Mouse (Mus musculus) MEL (cell line): Measurements from ENCODE around the gene Otof. TPM values are rescaled to one million over a fixed set of nuclear protein-coding genes. Genes with fewer than 3 reads are reported as not detected.
A peak's percentile ranks its signal among the peaks of the same experiment; 100 is the strongest.

Source experiments
- DNase-seq: peaks from one replicate; pipeline ENCODE4 v3.0.0; 2011; ENCODE audit warnings: low read depth, low spot score
- H3K27ac ChIP-seq: 2 replicates; pipeline ENCODE4 v1.5.1; 2012; ENCODE audit warnings: low read depth, mild to moderate bottlenecking, control low read depth, low read length, moderate library complexity; ENCODE audit not compliant: control insufficient read depth
- H3K27me3 ChIP-seq, 2 experiments: fragments of 150-350 bp in 1 of 2; sonication (generic) in 1 of 2; 2 replicates each; pipeline ENCODE4 v1.6.1; 2012; ENCODE audit warnings: low read length in 2 of 2, mild to moderate bottlenecking in 2 of 2, improper control_type of control experiment in 1 of 2, moderate library complexity in 1 of 2; ENCODE audit not compliant: insufficient read depth in 2 of 2, control insufficient read depth in 1 of 2
- H3K36me3 ChIP-seq, 2 experiments: 2 replicates each; pipeline ENCODE4 v1.6.1; 2012 to 2014; ENCODE audit warnings: low read length in 2 of 2, improper control_type of control experiment in 1 of 2, inconsistent platforms in 1 of 2, mild to moderate bottlenecking in 1 of 2; ENCODE audit not compliant: insufficient read depth in 2 of 2, control insufficient read depth in 1 of 2
- H3K4me1 ChIP-seq, 2 experiments: fragments of 150-350 bp in 1 of 2; sonication (generic) in 1 of 2; 2 replicates each; pipeline ENCODE4 v1.6.1; 2012; ENCODE audit warnings: low read length in 2 of 2, improper control_type of control experiment in 1 of 2, mild to moderate bottlenecking in 1 of 2; ENCODE audit not compliant: insufficient read depth in 2 of 2, control insufficient read depth in 1 of 2
- H3K4me3 ChIP-seq, 2 experiments: fragments of 150-350 bp in 1 of 2; sonication (generic) in 1 of 2; 2 replicates each; pipeline ENCODE4 v1.5.1; 2012; ENCODE audit warnings: low read depth in 2 of 2, low read length in 2 of 2, mild to moderate bottlenecking in 2 of 2, moderate library complexity in 2 of 2, control low read depth in 1 of 2, improper control_type of control experiment in 1 of 2; ENCODE audit not compliant: control insufficient read depth in 1 of 2, insufficient read depth in 1 of 2
- H3K79me2 ChIP-seq: 2 replicates; pipeline ENCODE4 v1.6.1; 2012; ENCODE audit warnings: mild to moderate bottlenecking, low read length, moderate library complexity; ENCODE audit not compliant: control insufficient read depth, poor library complexity, insufficient read depth
- H3K9ac ChIP-seq: 2 replicates; pipeline ENCODE4 v1.6.1; 2012; ENCODE audit warnings: low read depth, mild to moderate bottlenecking, control low read depth, low read length, moderate library complexity; ENCODE audit not compliant: control insufficient read depth, poor library complexity, severe bottlenecking
- H3K9me3 ChIP-seq: fragments of 150-350 bp; sonication (generic); replicated peaks from 2 replicates; pipeline ENCODE4 v1.6.1; 2012; ENCODE audit warnings: mild to moderate bottlenecking, low read length, improper control_type of control experiment, moderate library complexity; ENCODE audit not compliant: insufficient read depth
- CHD2 ChIP-seq: IDR thresholded peaks from 2 replicates; pipeline ENCODE4 v1.6.1; 2011; ENCODE audit warnings: low read length, improper control_type of control experiment
- E2F4 ChIP-seq: IDR thresholded peaks from 2 replicates; pipeline ENCODE4 v1.6.1; 2011; ENCODE audit warnings: low read depth, low read length, improper control_type of control experiment, borderline replicate concordance
- ETS1 ChIP-seq: IDR thresholded peaks from 2 replicates; pipeline ENCODE4 v1.6.1; 2012; ENCODE audit warnings: low read depth, mild to moderate bottlenecking, inconsistent platforms, low read length, improper control_type of control experiment, moderate library complexity
- GATA1 ChIP-seq: IDR thresholded peaks from 2 replicates; pipeline ENCODE4 v1.6.1; 2011; ENCODE audit warnings: low read depth, low read length, improper control_type of control experiment
- HCFC1 ChIP-seq: IDR thresholded peaks from 2 replicates; pipeline ENCODE4 v1.6.1; 2012; ENCODE audit warnings: low read depth, mild to moderate bottlenecking, inconsistent platforms, low read length, improper control_type of control experiment, moderate library complexity
- JUND ChIP-seq: IDR thresholded peaks from 2 replicates; pipeline ENCODE4 v1.6.1; 2011; ENCODE audit warnings: low read depth, mild to moderate bottlenecking, improper control_type of control experiment, low read length
- KAT2A ChIP-seq: conservative IDR thresholded peaks from 2 replicates; pipeline ENCODE4 v1.6.1; 2012; ENCODE audit warnings: low read depth, low read length, improper control_type of control experiment, inconsistent platforms
- MEF2A ChIP-seq: IDR thresholded peaks from 2 replicates; pipeline ENCODE4 v1.6.1; 2014; ENCODE audit warnings: low read depth, mild to moderate bottlenecking, inconsistent platforms, low read length, improper control_type of control experiment; ENCODE audit not compliant: poor library complexity, insufficient replicate concordance, severe bottlenecking; ENCODE audit errors: extremely low read depth
- MYC ChIP-seq: IDR thresholded peaks from 2 replicates; pipeline ENCODE4 v1.6.1; 2011; ENCODE audit warnings: low read depth, mild to moderate bottlenecking, low read length, improper control_type of control experiment, moderate library complexity
- NRF1 ChIP-seq: IDR thresholded peaks from 2 replicates; pipeline ENCODE4 v1.6.1; 2014; ENCODE audit warnings: low read depth, mild to moderate bottlenecking, inconsistent platforms, low read length, improper control_type of control experiment, moderate library complexity; ENCODE audit not compliant: poor library complexity, insufficient read depth, severe bottlenecking
- POLR2AphosphoS2 ChIP-seq: IDR thresholded peaks from 2 replicates; pipeline ENCODE4 v1.6.1; 2011; ENCODE audit warnings: low read length, improper control_type of control experiment
- RAD21 ChIP-seq: IDR thresholded peaks from 2 replicates; pipeline ENCODE4 v1.6.1; 2011; ENCODE audit warnings: mild to moderate bottlenecking, low read depth, low read length, improper control_type of control experiment
- SMC3 ChIP-seq: IDR thresholded peaks from 2 replicates; pipeline ENCODE4 v1.6.1; 2011; ENCODE audit warnings: low read depth, low read length, improper control_type of control experiment
- TBP ChIP-seq: IDR thresholded peaks from 2 replicates; pipeline ENCODE4 v1.8.0; 2011; ENCODE audit warnings: low read depth, low read length, improper control_type of control experiment
- USF1 ChIP-seq: IDR thresholded peaks from 2 replicates; pipeline ENCODE4 v1.6.1; 2014; ENCODE audit warnings: low read depth, mild to moderate bottlenecking, inconsistent platforms, low read length, improper control_type of control experiment, moderate library complexity
- ZKSCAN1 ChIP-seq: IDR thresholded peaks from 2 replicates; pipeline ENCODE4 v1.6.1; 2012; ENCODE audit warnings: low read depth, mild to moderate bottlenecking, inconsistent platforms, low read length, improper control_type of control experiment, moderate library complexity
- ZNF384 ChIP-seq: IDR thresholded peaks from 2 replicates; pipeline ENCODE4 v1.6.1; 2012; ENCODE audit warnings: low read depth, mild to moderate bottlenecking, inconsistent platforms, low read length, improper control_type of control experiment
- polyA plus RNA-seq, 2 experiments: library from polyadenylated mRNA; stranded (reverse) in 1 of 2; unstranded in 1 of 2; fragments of >175 nt in 1 of 2; fragments of >200 nt in 1 of 2; gene quantifications; 2 replicates each; pipeline versions ENCODE4 v1.2.1 to v1.2.4; 2012; ENCODE audit warnings: low replicate concordance in 2 of 2, low read depth in 1 of 2; ENCODE audit not compliant: insufficient read length in 2 of 2, insufficient read depth in 1 of 2, missing spikeins in 1 of 2
- total RNA-seq: library from RNA; depleted of rRNA; stranded (reverse); fragments of 300-350 nt; gene quantifications from 2 replicates; pipeline ENCODE4 v1.2.3, GENCODE M21; 2012

The Otof gene
- total and polyA plus RNA-seq, 3 experiments, result 0.01 TPM; not detected in 2

DNA sequence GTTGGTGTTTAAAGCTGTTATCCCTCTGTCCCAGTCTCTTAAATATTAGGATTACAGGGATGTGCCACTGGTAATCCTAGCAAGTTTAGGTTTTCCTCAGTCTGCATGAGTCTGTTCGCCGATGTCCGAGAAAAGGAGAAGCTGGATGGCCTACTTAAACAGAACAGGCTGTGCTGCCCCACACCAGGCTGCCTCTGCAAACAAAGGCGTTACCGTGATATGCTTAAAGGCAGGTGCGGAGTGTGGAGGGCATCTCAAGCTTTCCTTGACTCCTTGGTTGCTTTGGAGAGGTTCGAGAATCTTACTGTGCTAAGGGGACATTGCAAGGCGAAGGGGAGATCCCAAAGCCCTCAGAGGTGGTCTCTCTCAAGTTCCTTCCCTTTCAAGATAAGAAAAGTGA lies 35.1 kb upstream of the Otof start:
- DNase-seq, result no peak
- peaks cover 3 to 6% of the 10 kb centered on the region in 2 experiments for H3K27me3 ChIP-seq
- H3K27ac ChIP-seq, result no peak overlapping the region
- peaks cover 0 to 20% of the 10 kb centered on the region in 2 experiments; a peak in 2 of 4 replicates for H3K4me1 ChIP-seq
- TF ChIP-seq HCFC1, result no peak
- no peak for TF ChIP-seq ZNF384
- no peak for TF ChIP-seq SMC3
- TF ChIP-seq E2F4, result no peak
- no peak for TF ChIP-seq RAD21
- no peak for TF ChIP-seq CHD2
- no peak for TF ChIP-seq USF1
- H3K36me3 ChIP-seq, result peaks cover 0 to 2% of the 10 kb centered on the region in 2 experiments; a peak in 1 of 4 replicates
- no peak overlapping the region for H3K9ac ChIP-seq
- no peaks in the 10 kb centered on the region for H3K9me3 ChIP-seq
- H3K79me2 ChIP-seq, result no peaks in the 10 kb centered on the region
- no peak overlapping the region for H3K4me3 ChIP-seq

DNA sequence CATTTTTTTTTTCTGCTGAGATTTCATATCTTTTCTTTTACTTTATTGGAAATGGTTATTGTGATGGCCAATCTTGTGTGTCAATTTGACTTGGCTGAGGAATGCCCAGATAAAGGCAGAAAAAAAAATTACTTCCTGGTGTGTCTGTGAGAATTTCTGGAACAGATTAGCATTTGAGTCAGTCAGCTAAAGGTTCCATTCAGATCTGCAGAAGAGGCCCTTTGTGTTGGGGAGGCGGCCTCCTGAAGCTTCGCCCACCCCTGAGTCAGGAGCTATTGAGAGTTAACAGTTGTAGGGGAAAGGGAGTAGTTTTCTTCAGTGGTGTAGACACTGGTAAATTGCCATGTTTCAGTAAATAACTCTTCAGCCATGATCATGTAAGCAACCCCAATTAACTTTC lies 33.6 kb upstream of the Otof start:
- Histone ChIP-seq H3K27me3 (peaks cover 6 to 13% of the 10 kb centered on the region in 2 experiments), H3K36me3 (peaks cover 0 to 2% of the 10 kb centered on the region in 2 experiments; a peak in 1 of 4 replicates), H3K4me1 (peaks cover 0 to 20% of the 10 kb centered on the region in 2 experiments; a peak in 2 of 4 replicates), H3K9ac (no peak overlapping the region), H3K27ac (no peak overlapping the region), H3K4me3 (no peak overlapping the region), H3K79me2 (no peaks in the 10 kb centered on the region), H3K9me3 (no peaks in the 10 kb centered on the region)
- no peak for TF ChIP-seq ETS1
- TF ChIP-seq MYC, result no peak
- no peak for TF ChIP-seq TBP
- 0 out of 2 replicates have a peak, but pooled peaks have one; percentile 9 for TF ChIP-seq GATA1
- no peak for TF ChIP-seq KAT2A
- peak; percentile 18 for DNase-seq

DNA sequence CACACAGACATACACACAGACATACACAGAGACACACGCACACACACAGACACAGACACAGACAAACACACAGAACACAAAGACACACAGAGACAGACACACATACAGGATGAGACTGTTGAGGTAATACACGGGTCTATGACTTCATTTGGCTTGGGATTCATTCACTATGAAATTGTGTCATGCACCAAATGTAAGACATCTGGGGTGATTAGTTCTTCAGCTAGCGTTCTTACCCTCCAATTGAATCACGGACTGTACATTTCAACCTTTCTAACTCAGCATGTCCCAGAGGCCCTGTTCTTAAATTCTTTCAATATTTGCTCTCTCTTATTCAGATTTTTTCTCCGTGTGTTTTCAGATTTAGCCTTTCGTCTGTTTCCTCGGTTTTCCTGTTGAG lies 32.9 kb upstream of the Otof start:
- H3K79me2 ChIP-seq, result no peaks in the 10 kb centered on the region
- H3K9me3 ChIP-seq, result no peaks in the 10 kb centered on the region
- H3K36me3 ChIP-seq, result peaks cover 0 to 2% of the 10 kb centered on the region in 2 experiments; a peak in 1 of 4 replicates
- no peak overlapping the region for H3K4me3 ChIP-seq
- H3K27me3 ChIP-seq, result peaks cover 6 to 13% of the 10 kb centered on the region in 2 experiments
- no peak overlapping the region for H3K27ac ChIP-seq
- no peak overlapping the region for H3K9ac ChIP-seq
- no peak for DNase-seq
- no peak for TF ChIP-seq ZKSCAN1
- TF ChIP-seq CHD2, result no peak
- TF ChIP-seq JUND, result no peak
- TF ChIP-seq POLR2AphosphoS2, result no peak
- TF ChIP-seq MEF2A, result no peak
- TF ChIP-seq E2F4, result no peak
- TF ChIP-seq NRF1, result no peak
- peaks cover 0 to 20% of the 10 kb centered on the region in 2 experiments; a peak in 2 of 4 replicates for H3K4me1 ChIP-seq
